Mouse (Mus musculus): Measurements from ENCODE around the gene Csf1. TPM values are rescaled to one million over a fixed set of nuclear protein-coding genes. Genes with fewer than 3 reads are reported as not detected.

The Csf1 gene
- total RNA-seq, 2 experiments from 2014 or later, result 25.5 to 29.0 TPM

GRCm38 (mm10) chr3:107712081-107712480, 48.2 kb downstream of the Csf1 start:
- intact Hi-C loops (cut with DNase I), result no loop called here
- no peak for DNase-seq

- DNase-seq, result no peak
- intact Hi-C loops (cut with DNase I), result no loop called here
Observed at GRCm38 (mm10) chr3:107709156-107709555, 51.1 kb downstream of the Csf1 start.

- no peak for DNase-seq
- intact Hi-C loops (cut with DNase I), result no loop called here
Observed at GRCm38 (mm10) chr3:107707239-107707638, 53.0 kb downstream of the Csf1 start.

- intact Hi-C loops (cut with DNase I), result no loop called here
- DNase-seq, result peak; percentile 29 to 36
Observed at GRCm38 (mm10) chr3:107706164-107706563, 54.1 kb downstream of the Csf1 start.

GRCm38 (mm10) chr3:107704371-107704705, 55.9 kb downstream of the Csf1 start:
- intact Hi-C loops (cut with DNase I), result no loop called here
- DNase-seq, result peak; percentile 67 to 78

- DNase-seq, result peak; percentile 72 to 76
- intact Hi-C loops (cut with DNase I), result no loop called here
Observed at GRCm38 (mm10) chr3:107703675-107704370, 56.4 kb downstream of the Csf1 start.

GRCm38 (mm10) chr3:107701767-107702394, 58.4 kb downstream of the Csf1 start:
- intact Hi-C loops (cut with DNase I), result no loop called here
- no peak for DNase-seq

GRCm38 (mm10) chr3:107700625-107701024, 59.6 kb downstream of the Csf1 start:
- intact Hi-C loops (cut with DNase I), result no loop called here
- DNase-seq, result no peak

GRCm38 (mm10) chr3:107696910-107697309, 63.4 kb downstream of the Csf1 start:
- intact Hi-C loops (cut with DNase I), result loop anchor here (1.0 to 5.0 kb wide), 4 partner anchors 57 to 370 kb away; no protein-coding TSS in a partner anchor
- DNase-seq, result no peak

- DNase-seq, result peak; percentile 99
- intact Hi-C loops (cut with DNase I), result loop anchor here (1.0 to 5.0 kb wide), 4 partner anchors 58 to 371 kb away; no protein-coding TSS in a partner anchor
Observed at GRCm38 (mm10) chr3:107695948-107696881, 64.1 kb downstream of the Csf1 start, which contains the start of gene Ahcyl1. Ahcyl1 (minus strand) TSS chr3:107696560.

- DNase-seq, result no peak
- intact Hi-C loops (cut with DNase I), result loop anchor here (5.0 kb wide), 2 partner anchors 222 to 372 kb away; no protein-coding TSS in a partner anchor
Observed at GRCm38 (mm10) chr3:107695219-107695947, 64.9 kb downstream of the Csf1 start.

- no peak for DNase-seq
- intact Hi-C loops (cut with DNase I), result no loop called here
Observed at GRCm38 (mm10) chr3:107694256-107694900, 65.9 kb downstream of the Csf1 start.

Other genes starting within 250 kb of the Csf1 start
- gene Slc6a17, start 242.5 kb downstream of the Csf1 start, total RNA-seq (2021), result 1 to 10 TPM; 1.3 to 1.4 TPM
- gene Ubl4b, start 205.4 kb downstream of the Csf1 start, total RNA-seq (2021), result not detected
- gene Alx3, start 165.4 kb downstream of the Csf1 start, total RNA-seq (2021), result under 1 TPM in 1 of 2 experiments, not detected in 1; 0.12 TPM
- gene Gm10961, start 129.1 kb downstream of the Csf1 start, total RNA-seq (2021), result not detected
- gene Strip1, start 128.8 kb downstream of the Csf1 start, total RNA-seq (2021), result 10 to 100 TPM; 26.4 to 31.4 TPM
- gene Ahcyl1, start 63.9 kb downstream of the Csf1 start, total RNA-seq (2021), result 100 to 1,000 TPM in 1 of 2 experiments, 10 to 100 TPM in 1; 88.7 to 104 TPM
- gene Eps8l3, start 116.8 kb upstream of the Csf1 start, total RNA-seq (2021), result not detected
- 10 to 100 TPM; 50.7 to 50.8 TPM for gene Gstm5, start 135.4 kb upstream of the Csf1 start, total RNA-seq (2021)
- 10 to 100 TPM; 17.3 to 19.7 TPM for gene Gstm7, start 171.3 kb upstream of the Csf1 start, total RNA-seq (2021)
- gene Gstm6, start 183.3 kb upstream of the Csf1 start, total RNA-seq (2021), result 1 to 10 TPM in 1 of 2 experiments, under 1 TPM in 1; 0.87 to 1.4 TPM
- not detected for gene Gstm3, start 208.8 kb upstream of the Csf1 start, total RNA-seq (2021)
- gene Gstm2, start 226.0 kb upstream of the Csf1 start, total RNA-seq (2021), result 10 to 100 TPM; 44.3 to 45.6 TPM